In genomic region chr2:33870369-33871180, GRCm38 (mm10) we compare ENCODE assay signal across 8 mouse cellular contexts. TPM values are rescaled to one million over a fixed set of nuclear protein-coding genes. Genes with fewer than 3 reads are reported as not detected.
DNase-seq lines count a peak whose midpoint lies in the region; TF ChIP-seq lines count a peak whose summit lies in the region.

No protein-coding gene starts in this region.

- no peak for TF ChIP-seq CTCF in lung, adult 2 months (IDR thresholded peaks at IDR 0.05; ENCODE audit: insufficient read depth, low read length)

- H3K4me3 ChIP-seq in lung, adult 2 months (replicated peaks; ENCODE audit: extremely low read depth, low read depth, low read length) = no peak overlapping the region

- peaks cover 57% of the 10 kb centered on the region for H3K4me1 ChIP-seq in lung, adult 2 months (ENCODE audit: control insufficient read depth, insufficient read depth, low read length)

- no peak for TF ChIP-seq POLR2A in lung, adult 2 months (IDR thresholded peaks at IDR 0.05; ENCODE audit: borderline replicate concordance, extremely low read depth, low read depth, low read length)

- DNase-seq in 416B (ENCODE audit: low read depth) = peak; percentile 97
- DNase-seq in adrenal gland, adult 18-20 months (ENCODE audit: low spot score in 2 of 2) = peak; percentile 20 to 41
- peak; percentile 68 to 89 for DNase-seq in heart, adult 18-20 months
- DNase-seq in kidney, adult 8-10 months = peak; percentile 88 to 91
- peak; percentile 54 for DNase-seq in lung, adult 2 months
- peak; percentile 45 for DNase-seq in ovary, postnatal 36 days (ENCODE audit: low spot score)
- no peak for DNase-seq in cerebellum, adult 11 months
- no peak for DNase-seq in retina, embryonic 14.5 days (ENCODE audit: low spot score)

- WGBS in lung, adult 2 months = 43% methylated on average over 17 of the region's 17 CpGs

RNA-seq across cellular contexts. Expression of gene Mvb12b, which starts 17.2 kb away (rescaled TPM):
- 10 to 100 TPM; 17.4 to 21.9 TPM for total RNA-seq in adrenal gland, adult 18-20 months (2021)
- 10 to 100 TPM; 18.7 to 22.5 TPM for total RNA-seq in heart, adult 18-20 months (2021)
- 47.0 and 49.9 TPM in 2 replicates for polyA plus RNA-seq in lung, adult 2 months (2012; rRNA removed)

Comparison
In these comparisons a context has a peak if more than half of its experiments do, and no peak if none do; other contexts are left out.
1. DNase-seq: peak in 416B (single experiment), adrenal gland, adult 18-20 months (2 of 2), heart, adult 18-20 months (2 of 2), kidney, adult 8-10 months (2 of 2), lung, adult 2 months (single experiment) and ovary, postnatal 36 days (single experiment); none in cerebellum, adult 11 months (single experiment) and retina, embryonic 14.5 days (single experiment).